Mouse (Mus musculus): ENCODE data around the gene Slit1. TPM values are rescaled to one million over a fixed set of nuclear protein-coding genes. Genes with fewer than 3 reads are reported as not detected.

The Slit1 gene
- polyA plus RNA-seq, 1 experiment from 2014 or later: 0.35 TPM

GRCm38 (mm10) chr19:41560856-41561255 lies 182.6 kb downstream of the Slit1 start:
- no peak for TF ChIP-seq CTCF (IDR thresholded peaks at IDR 0.05; ENCODE audit: low read depth)
- 67% methylated on average over 3 of the region's 3 CpGs for WGBS
- H3K9me3 ChIP-seq (ENCODE audit: control insufficient read depth): no peaks in the 10 kb centered on the region
- ATAC-seq: no peak
- H3K9ac ChIP-seq (ENCODE audit: low read depth, low read length): no peak overlapping the region
- H3K4me3 ChIP-seq (ENCODE audit: low read depth, low read length): no peak overlapping the region
- H3K27me3 ChIP-seq (replicated peaks; ENCODE audit: control insufficient read depth, insufficient read depth, low read length): no peaks in the 10 kb centered on the region
- no peak overlapping the region for H3K27ac ChIP-seq (ENCODE audit: low read depth, low read length)
- H3K36me3 ChIP-seq (ENCODE audit: control insufficient read depth, insufficient read depth): peaks cover 12% of the 10 kb centered on the region
- H3K4me1 ChIP-seq (replicated peaks; ENCODE audit: control insufficient read depth, insufficient read depth, low read length): no peaks in the 10 kb centered on the region
- H3K4me2 ChIP-seq (replicated peaks; ENCODE audit: low read depth): no peak overlapping the region

GRCm38 (mm10) chr19:41558891-41559486 lies 184.5 kb downstream of the Slit1 start:
- TF ChIP-seq CTCF (IDR thresholded peaks at IDR 0.05; ENCODE audit: low read depth): no peak
- 85% methylated on average over 9 of the region's 9 CpGs for WGBS
- no peak for ATAC-seq

GRCm38 (mm10) chr19:41557491-41557890 lies 186.0 kb downstream of the Slit1 start:
- H3K4me3 ChIP-seq (ENCODE audit: low read depth, low read length): no peak overlapping the region
- no peaks in the 10 kb centered on the region for H3K9me3 ChIP-seq (ENCODE audit: control insufficient read depth)
- no peak overlapping the region for H3K4me2 ChIP-seq (replicated peaks; ENCODE audit: low read depth)
- H3K36me3 ChIP-seq (ENCODE audit: control insufficient read depth, insufficient read depth): peaks cover 20% of the 10 kb centered on the region
- WGBS: 64% methylated on average over 4 of the region's 4 CpGs
- no peaks in the 10 kb centered on the region for H3K27me3 ChIP-seq (replicated peaks; ENCODE audit: control insufficient read depth, insufficient read depth, low read length)
- ATAC-seq: no peak
- no peak overlapping the region for H3K9ac ChIP-seq (ENCODE audit: low read depth, low read length)
- H3K4me1 ChIP-seq (replicated peaks; ENCODE audit: control insufficient read depth, insufficient read depth, low read length): no peaks in the 10 kb centered on the region; the same call in 1 of the 2 replicates
- TF ChIP-seq CTCF (IDR thresholded peaks at IDR 0.05; ENCODE audit: low read depth): no peak
- no peak overlapping the region for H3K27ac ChIP-seq (ENCODE audit: low read depth, low read length)

More at GRCm38 (mm10) chr19:41558891-41559486, 184.5 kb downstream of the Slit1 start:
- peaks cover 17% of the 10 kb centered on the region for H3K36me3 ChIP-seq (ENCODE audit: control insufficient read depth, insufficient read depth)
- H3K4me1 ChIP-seq (replicated peaks; ENCODE audit: control insufficient read depth, insufficient read depth, low read length): no peaks in the 10 kb centered on the region
- H3K4me2 ChIP-seq (replicated peaks; ENCODE audit: low read depth): no peak overlapping the region
- H3K9ac ChIP-seq (ENCODE audit: low read depth, low read length): no peak overlapping the region
- H3K9me3 ChIP-seq (ENCODE audit: control insufficient read depth): no peaks in the 10 kb centered on the region
- no peak overlapping the region for H3K27ac ChIP-seq (ENCODE audit: low read depth, low read length)
- H3K27me3 ChIP-seq (replicated peaks; ENCODE audit: control insufficient read depth, insufficient read depth, low read length): no peaks in the 10 kb centered on the region
- H3K4me3 ChIP-seq (ENCODE audit: low read depth, low read length): no peak overlapping the region

GRCm38 (mm10) chr19:41556981-41557380 lies 186.5 kb downstream of the Slit1 start:
- 81% methylated on average over 4 of the region's 4 CpGs for WGBS
- Histone ChIP-seq H3K9ac (ENCODE audit: low read depth, low read length) (no peak overlapping the region), H3K36me3 (ENCODE audit: control insufficient read depth, insufficient read depth) (peaks cover 22% of the 10 kb centered on the region), H3K27me3 (replicated peaks; ENCODE audit: control insufficient read depth, insufficient read depth, low read length) (no peaks in the 10 kb centered on the region), H3K9me3 (ENCODE audit: control insufficient read depth) (no peaks in the 10 kb centered on the region), H3K4me2 (replicated peaks; ENCODE audit: low read depth) (no peak overlapping the region), H3K27ac (ENCODE audit: low read depth, low read length) (no peak overlapping the region), H3K4me3 (ENCODE audit: low read depth, low read length) (no peak overlapping the region), H3K4me1 (replicated peaks; ENCODE audit: control insufficient read depth, insufficient read depth, low read length) (no peaks in the 10 kb centered on the region; the same call in 1 of the 2 replicates)
- no peak for TF ChIP-seq CTCF (IDR thresholded peaks at IDR 0.05; ENCODE audit: low read depth)
- no peak for ATAC-seq

Small RNAs within 50 kb of the gene (microRNA-seq; reads per million reads assigned to microRNA genes)
- not detected for gene Mir8091

Other genes starting within 250 kb of the Slit1 start
- 0.80 and 0.93 TPM in 2 replicates for gene Gm340, start 161.3 kb downstream of the Slit1 start, polyA plus RNA-seq (2015; fragmentation: Nextera tagmentation; extraction: Ambion mirVana)
- gene Arhgap19, start 58.4 kb upstream of the Slit1 start, polyA plus RNA-seq (2015; fragmentation: Nextera tagmentation; extraction: Ambion mirVana): 3.5 TPM in 2 replicates
- 6.4 and 8.3 TPM in 2 replicates for gene Frat1, start 86.3 kb upstream of the Slit1 start, polyA plus RNA-seq (2015; fragmentation: Nextera tagmentation; extraction: Ambion mirVana)
- gene Frat2, start 104.5 kb upstream of the Slit1 start, polyA plus RNA-seq (2015; fragmentation: Nextera tagmentation; extraction: Ambion mirVana): 3.8 and 4.5 TPM in 2 replicates
- 4.7 and 5.0 TPM in 2 replicates for gene Rrp12, start 152.5 kb upstream of the Slit1 start, polyA plus RNA-seq (2015; fragmentation: Nextera tagmentation; extraction: Ambion mirVana)
- 213 and 223 TPM in 2 replicates for gene Pgam1, start 168.3 kb upstream of the Slit1 start, polyA plus RNA-seq (2015; fragmentation: Nextera tagmentation; extraction: Ambion mirVana)
- gene Exosc1, start 189.8 kb upstream of the Slit1 start, polyA plus RNA-seq (2015; fragmentation: Nextera tagmentation; extraction: Ambion mirVana): 32.3 and 33.3 TPM in 2 replicates
- 37.7 and 38.4 TPM in 2 replicates for gene Zdhhc16, start 189.8 kb upstream of the Slit1 start, polyA plus RNA-seq (2015; fragmentation: Nextera tagmentation; extraction: Ambion mirVana)
- 9.6 and 14.1 TPM in 2 replicates for gene Mms19, start 237.5 kb upstream of the Slit1 start, polyA plus RNA-seq (2015; fragmentation: Nextera tagmentation; extraction: Ambion mirVana)
- gene Ubtd1, start 238.1 kb upstream of the Slit1 start, polyA plus RNA-seq (2015; fragmentation: Nextera tagmentation; extraction: Ambion mirVana): 12.0 and 12.5 TPM in 2 replicates

Data from intestine, postnatal 0 days (tissue).